In genomic region chr2:84544739-84545138, GRCm38 (mm10) we compare ENCODE assay signal across 22 mouse cellular contexts.
DNase-seq lines count a peak whose midpoint lies in the region; ATAC-seq and TF ChIP-seq lines count a peak whose summit lies in the region.
"Had no signal": no experiment of that assay in that cellular context is flagged by ENCODE, and none has a peak within 500 bp of the region (broad histone marks: within the 10 kb centered on the region; RNA-seq: fewer than 3 reads in every experiment).

No protein-coding gene starts in this region.

- 31% methylated on average over 4 of the region's 4 CpGs for WGBS in lung, embryonic 14.5 days
- 30% methylated on average over 4 of the region's 4 CpGs for WGBS in lung, postnatal 0 days
- WGBS in embryonic facial prominence, embryonic 10.5 days, result 26% methylated on average over 4 of the region's 4 CpGs

- no peak overlapping the region; the same call in 1 of the 2 replicates for H3K27ac ChIP-seq in lung, embryonic 14.5 days (ENCODE audit: low read depth)
- H3K27ac ChIP-seq in lung, postnatal 0 days (ENCODE audit: low read length), result no peak overlapping the region
- no peak overlapping the region for H3K27ac ChIP-seq in embryonic facial prominence, embryonic 10.5 days (replicated peaks)
- H3K27ac ChIP-seq: embryonic facial prominence, embryonic 15.5 days; forebrain, embryonic 12.5 days; heart, adult 2 months; hindbrain, embryonic 13.5 days; intestine, embryonic 15.5 days had no signal

- TF ChIP-seq CTCF in lung, embryonic 14.5 days (IDR thresholded peaks at IDR 0.05; ENCODE audit: low read depth), result no peak
- TF ChIP-seq CTCF in lung, postnatal 0 days (IDR thresholded peaks at IDR 0.05), result no peak

- H3K4me3 ChIP-seq in lung, embryonic 14.5 days (ENCODE audit: low read depth, low read length), result no peak overlapping the region
- no peak overlapping the region for H3K4me3 ChIP-seq in lung, postnatal 0 days (ENCODE audit: low read depth, low read length)
- H3K4me3 ChIP-seq in embryonic facial prominence, embryonic 10.5 days, result no peak overlapping the region
- H3K4me3 ChIP-seq: embryonic facial prominence, embryonic 15.5 days; forebrain, embryonic 12.5 days; heart, adult 2 months; hindbrain, embryonic 13.5 days; intestine, embryonic 15.5 days had no signal

- TF ChIP-seq EP300 in lung, postnatal 0 days (IDR thresholded peaks at IDR 0.05), result no peak

- no peak overlapping the region for H3K9ac ChIP-seq in lung, embryonic 14.5 days
- no peak overlapping the region for H3K9ac ChIP-seq in lung, postnatal 0 days (replicated peaks; ENCODE audit: low read depth)
- H3K9ac ChIP-seq: embryonic facial prominence, embryonic 15.5 days; forebrain, embryonic 12.5 days; hindbrain, embryonic 13.5 days; intestine, embryonic 15.5 days had no signal

- no peaks in the 10 kb centered on the region for H3K27me3 ChIP-seq in lung, embryonic 14.5 days (ENCODE audit: insufficient read depth, low read length)
- no peaks in the 10 kb centered on the region for H3K27me3 ChIP-seq in lung, postnatal 0 days (replicated peaks; ENCODE audit: insufficient read depth, low read length)
- no peaks in the 10 kb centered on the region for H3K27me3 ChIP-seq in embryonic facial prominence, embryonic 10.5 days (replicated peaks; ENCODE audit: low read depth, poor library complexity, severe bottlenecking)
- H3K27me3 ChIP-seq: CH12.LX; embryonic facial prominence, embryonic 15.5 days; forebrain, embryonic 12.5 days; hindbrain, embryonic 13.5 days; intestine, embryonic 15.5 days had no signal

- DNase-seq in embryo, embryonic 10.5 days (ENCODE audit: low spot score), result peak; percentile 24
- no peak for DNase-seq in embryo, embryonic 11 days
- peak; percentile 49 for DNase-seq in lung, embryonic 14.5 days
- DNase-seq in lung, postnatal 0 days (ENCODE audit: low spot score), result no peak
- peak; percentile 15 for DNase-seq in embryonic facial prominence, embryonic 10.5 days (ENCODE audit: low spot score)
- DNase-seq in mesoderm, embryonic 11.5 days (ENCODE audit: low read depth, low spot score), result peak; percentile 24
- DNase-seq in right cerebral cortex, adult 18-20 months, result no peak
- DNase-seq: adrenal gland, postnatal 10 days; cerebellum, adult 11-12 months; cerebellum, adult 9-10 months; gastrocnemius, postnatal 10 days; heart, adult 2 months; heart, postnatal 4 days; kidney, adult 18-20 months had no signal

- H3K36me3 ChIP-seq in lung, embryonic 14.5 days (ENCODE audit: insufficient read depth), result no peaks in the 10 kb centered on the region
- H3K36me3 ChIP-seq in lung, postnatal 0 days (ENCODE audit: insufficient read depth, low read length), result no peaks in the 10 kb centered on the region
- no peaks in the 10 kb centered on the region for H3K36me3 ChIP-seq in embryonic facial prominence, embryonic 10.5 days (replicated peaks)
- H3K36me3 ChIP-seq: embryonic facial prominence, embryonic 15.5 days; forebrain, embryonic 12.5 days; hindbrain, embryonic 13.5 days; intestine, embryonic 15.5 days had no signal

- H3K9me3 ChIP-seq in lung, embryonic 14.5 days (ENCODE audit: low read depth, low read length), result no peaks in the 10 kb centered on the region
- H3K9me3 ChIP-seq in lung, postnatal 0 days (ENCODE audit: low read length), result no peaks in the 10 kb centered on the region
- no peaks in the 10 kb centered on the region for H3K9me3 ChIP-seq in embryonic facial prominence, embryonic 10.5 days
- H3K9me3 ChIP-seq: embryonic facial prominence, embryonic 15.5 days; forebrain, embryonic 12.5 days; hindbrain, embryonic 13.5 days; intestine, embryonic 15.5 days had no signal

- H3K4me1 ChIP-seq in lung, embryonic 14.5 days (ENCODE audit: insufficient read depth), result no peaks in the 10 kb centered on the region; the same call in 1 of the 2 replicates
- no peaks in the 10 kb centered on the region for H3K4me1 ChIP-seq in lung, postnatal 0 days (ENCODE audit: insufficient read depth, low read depth, low read length)
- peaks cover 18% of the 10 kb centered on the region; the same call in 1 of the 2 replicates for H3K4me1 ChIP-seq in embryonic facial prominence, embryonic 10.5 days
- H3K4me1 ChIP-seq: forebrain, embryonic 12.5 days; hindbrain, embryonic 13.5 days; intestine, embryonic 15.5 days had no signal

- H3K4me2 ChIP-seq in lung, embryonic 14.5 days, result no peak overlapping the region
- no peak overlapping the region for H3K4me2 ChIP-seq in lung, postnatal 0 days (replicated peaks; ENCODE audit: low read depth, low read length)
- H3K4me2 ChIP-seq: embryonic facial prominence, embryonic 15.5 days; forebrain, embryonic 12.5 days; heart, embryonic 11.5 days; hindbrain, embryonic 13.5 days; intestine, embryonic 15.5 days had no signal

- peak; percentile 71 for ATAC-seq in lung, embryonic 14.5 days (ENCODE audit: insufficient read depth)
- ATAC-seq in lung, postnatal 0 days, result no peak
- ATAC-seq in cerebellum, adult (ENCODE audit: insufficient number of reproducible peaks, low FRiP score, low TSS enrichment), result no peak
- ATAC-seq: forebrain, embryonic 16.5 days; intestine, embryonic 15.5 days had no signal

Comparison
In these comparisons a context has a peak if more than half of its experiments do, and no peak if none do; other contexts are left out.
1. DNase-seq: peak in embryo, embryonic 10.5 days (single experiment), lung, embryonic 14.5 days (single experiment), embryonic facial prominence, embryonic 10.5 days (single experiment) and mesoderm, embryonic 11.5 days (single experiment); none in embryo, embryonic 11 days (single experiment), lung, postnatal 0 days (single experiment) and right cerebral cortex, adult 18-20 months (single experiment).